Mouse (Mus musculus) lung, embryonic 16.5 days (tissue): ENCODE results near the gene Kbtbd4. TPM values are rescaled to one million over a fixed set of nuclear protein-coding genes. Genes with fewer than 3 reads are reported as not detected.
A peak's percentile ranks its signal among the peaks of the same experiment; 100 is the strongest.

Experiments used
- ATAC-seq: fragments of 200-750 bp; cut with Nextera tagmentation; 2 replicates; pipeline ENCODE4 v1.8.0; 2017; ENCODE audit warnings: low read depth, mild to moderate bottlenecking, moderate library complexity
- H3K27ac ChIP-seq: fragments of 300-500 bp; sonication (generic); 2 replicates; pipeline ENCODE4 v1.5.1; 2014; ENCODE audit warnings: mild to moderate bottlenecking, control low read depth, low read length
- H3K27me3 ChIP-seq: fragments of 300-500 bp; sonication (generic); 2 replicates; pipeline ENCODE4 v1.6.1; 2014; ENCODE audit warnings: low read depth, low read length, mixed read lengths; ENCODE audit not compliant: control insufficient read depth, insufficient read depth
- H3K36me3 ChIP-seq: fragments of 300-500 bp; sonication (generic); 2 replicates; pipeline ENCODE4 v1.6.1; 2014; ENCODE audit warnings: low read length; ENCODE audit not compliant: control insufficient read depth, insufficient read depth
- H3K4me1 ChIP-seq: fragments of 300-500 bp; sonication (generic); replicated peaks from 2 replicates; pipeline ENCODE4 v1.6.1; 2014; ENCODE audit warnings: low read length, mixed read lengths; ENCODE audit not compliant: control insufficient read depth, insufficient read depth
- H3K4me2 ChIP-seq: fragments of 300-500 bp; sonication (generic); 2 replicates; pipeline ENCODE4 v1.6.1; 2014; ENCODE audit warnings: low read depth, low read length, control low read depth
- H3K4me3 ChIP-seq: fragments of 300-500 bp; sonication (generic); 2 replicates; pipeline ENCODE4 v1.5.1; 2014; ENCODE audit warnings: mild to moderate bottlenecking, low read length, control low read depth
- H3K9ac ChIP-seq: fragments of 300-500 bp; sonication (generic); 2 replicates; pipeline ENCODE4 v1.6.1; 2014; ENCODE audit warnings: low read length, control low read depth
- H3K9me3 ChIP-seq: fragments of 300-500 bp; sonication (generic); 2 replicates; pipeline ENCODE4 v1.6.1; 2016; ENCODE audit warnings: low read length; ENCODE audit not compliant: control insufficient read depth
- WGBS: fragments of 180-500 bp; shearing (Covaris S2); extraction: QIAGEN DNeasy Blood & Tissue Kit; methylation state at CpG from one replicate; pipeline ENCODE4 v1.1.7; 2014; 5-methylcytosine and 5-hydroxymethylcytosine counted together
- polyA plus RNA-seq: library from polyadenylated mRNA; unstranded; fragments of >200 nt; fragmentation: Nextera tagmentation; extraction: Ambion mirVana; gene quantifications from 2 replicates; pipeline ENCODE4 v1.2.1, GENCODE M21; 2015

Gene Kbtbd4
- 36.5 and 37.0 TPM in 2 replicates for polyA plus RNA-seq

DNA sequence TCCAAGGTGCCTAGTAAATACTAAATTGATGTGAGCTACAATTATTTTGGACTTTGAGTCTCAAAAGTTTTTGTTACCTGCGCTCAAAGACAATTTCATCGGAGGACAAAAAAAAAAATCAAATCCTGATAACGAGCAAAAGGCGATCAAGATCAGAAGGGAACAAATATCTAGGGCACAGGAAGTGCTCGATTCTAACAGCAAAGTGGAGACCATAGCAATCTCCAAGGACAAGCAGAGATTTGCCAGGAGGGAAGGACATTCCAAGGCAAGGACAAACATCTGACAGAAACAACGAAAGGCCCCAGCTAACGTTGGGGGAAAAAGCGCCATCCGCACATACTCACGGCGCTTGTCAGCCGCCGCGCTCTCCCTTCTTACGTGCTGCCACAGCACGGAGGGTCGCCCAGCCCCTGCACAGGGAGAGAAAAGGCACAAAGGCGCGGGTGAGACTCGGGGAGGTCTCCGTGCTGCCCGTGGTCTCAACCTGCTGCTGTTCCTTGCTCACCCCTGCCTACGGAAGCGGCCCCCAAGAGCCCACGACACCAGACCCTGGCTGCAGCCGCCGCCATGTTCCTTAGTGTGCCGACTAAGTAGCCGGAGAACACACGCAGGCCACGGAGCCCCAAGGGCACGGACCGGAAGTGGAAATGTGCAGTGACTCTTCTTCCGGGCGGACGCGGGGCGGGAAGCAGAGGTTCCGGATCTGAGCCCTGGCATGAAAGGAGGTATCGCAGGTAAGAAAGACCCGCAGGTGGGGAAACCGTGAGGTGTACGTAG is at the start of gene Kbtbd4, which contains the start of gene Ndufs3:
TSS of gene Kbtbd4 (plus strand) at position 665 of the 780 bp plus-strand sequence.
TSS of gene Ndufs3 (minus strand) at position 752 of the 780 bp plus-strand sequence.
- Histone ChIP-seq H3K4me2 (peak within 1 kb of the TSS; percentile 72), H3K27me3 (no peaks in the 10 kb centered on the region), H3K4me3 (peak within 1 kb of the TSS; percentile 81), H3K9ac (peak within 1 kb of the TSS; percentile 93), H3K27ac (peak within 1 kb of the TSS; percentile 87), H3K4me1 (peaks cover 19% of the 10 kb centered on the region), H3K9me3 (no peaks in the 10 kb centered on the region), H3K36me3 (peaks cover 21% of the 10 kb centered on the region)
- under 1% methylated on average over 43 of the region's 43 CpGs for WGBS
- ATAC-seq = peak; percentile 94

DNA sequence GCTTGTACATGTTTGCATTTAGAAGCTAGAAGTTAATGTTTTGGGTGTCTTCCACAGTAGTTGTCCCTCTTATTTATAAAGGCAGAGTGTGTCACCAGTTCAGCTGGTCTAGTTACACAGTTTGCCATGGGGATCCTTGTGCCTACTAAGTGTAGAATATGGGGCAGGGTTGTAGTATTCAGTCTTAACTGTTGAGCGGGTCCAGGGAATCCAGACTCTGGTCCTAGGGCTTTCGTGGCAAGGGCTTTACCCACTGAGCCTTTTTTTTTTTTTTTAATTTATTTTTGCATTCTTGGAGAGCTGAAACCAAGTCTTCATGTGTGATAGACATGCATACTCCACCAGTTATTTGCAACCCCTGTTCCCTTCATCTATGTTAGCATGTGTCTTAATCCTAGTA is 43.1 kb upstream of the Kbtbd4 start:
- no peaks in the 10 kb centered on the region for H3K27me3 ChIP-seq
- H3K4me1 ChIP-seq = no peaks in the 10 kb centered on the region
- no peak overlapping the region for H3K4me2 ChIP-seq
- ATAC-seq = no peak
- no peaks in the 10 kb centered on the region for H3K9me3 ChIP-seq
- H3K36me3 ChIP-seq = peaks cover 47% of the 10 kb centered on the region
- H3K9ac ChIP-seq = no peak overlapping the region
- WGBS = 93% methylated on average over 2 of the region's 2 CpGs
- H3K4me3 ChIP-seq = no peak overlapping the region
- no peak overlapping the region for H3K27ac ChIP-seq

DNA sequence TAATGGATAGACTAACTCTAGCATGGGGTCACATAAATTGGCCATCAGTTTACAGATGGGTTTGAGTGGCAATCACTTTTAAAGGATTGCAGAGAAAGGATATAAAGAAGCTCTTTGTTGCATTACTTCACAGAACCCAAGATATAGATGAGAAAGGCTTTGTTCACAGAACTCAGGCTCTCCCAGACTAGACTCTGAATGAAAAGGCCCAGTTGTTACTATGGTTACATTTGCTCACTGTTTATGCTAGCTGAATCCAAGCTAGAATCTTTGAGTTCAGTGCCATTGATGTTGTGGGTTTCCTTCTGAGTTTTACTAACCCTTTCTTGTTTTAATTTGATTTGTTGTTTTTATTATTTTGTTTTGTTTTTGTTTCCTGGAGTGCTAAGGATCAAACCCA is 40.4 kb upstream of the Kbtbd4 start:
- ATAC-seq = no peak
- Histone ChIP-seq H3K27me3 (no peaks in the 10 kb centered on the region), H3K4me3 (no peak overlapping the region), H3K4me2 (no peak overlapping the region), H3K9me3 (no peaks in the 10 kb centered on the region), H3K27ac (no peak overlapping the region), H3K4me1 (no peaks in the 10 kb centered on the region), H3K36me3 (peaks cover 42% of the 10 kb centered on the region), H3K9ac (no peak overlapping the region)

DNA sequence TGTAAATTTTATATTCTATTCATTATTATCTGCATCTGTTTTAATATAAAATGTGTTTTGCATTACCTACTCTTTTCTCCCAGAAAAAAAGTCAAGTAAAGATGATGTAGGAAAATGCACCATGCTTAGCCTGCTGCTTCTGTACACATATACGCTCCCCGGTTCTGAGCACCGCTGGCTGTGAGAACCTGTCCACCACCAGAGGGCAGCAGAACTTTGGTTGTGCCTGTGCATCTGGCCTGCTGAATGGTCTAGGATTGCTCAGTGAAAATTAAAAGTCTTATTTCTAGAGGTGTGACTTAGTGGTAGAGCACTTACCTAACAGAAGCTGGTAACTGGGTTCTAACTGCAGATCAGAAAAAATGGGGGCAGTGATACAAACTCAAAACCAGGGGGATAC is 38.0 kb upstream of the Kbtbd4 start:
- no peak overlapping the region for H3K4me2 ChIP-seq
- H3K27me3 ChIP-seq = no peaks in the 10 kb centered on the region
- WGBS = 30% methylated on average over 3 of the region's 3 CpGs
- H3K36me3 ChIP-seq = peaks cover 30% of the 10 kb centered on the region
- no peak overlapping the region for H3K4me3 ChIP-seq
- no peak overlapping the region for H3K27ac ChIP-seq
- H3K4me1 ChIP-seq = peaks cover 6% of the 10 kb centered on the region; the same call in 1 of the 2 replicates
- ATAC-seq = peak; percentile 75
- no peaks in the 10 kb centered on the region for H3K9me3 ChIP-seq
- H3K9ac ChIP-seq = no peak overlapping the region

DNA sequence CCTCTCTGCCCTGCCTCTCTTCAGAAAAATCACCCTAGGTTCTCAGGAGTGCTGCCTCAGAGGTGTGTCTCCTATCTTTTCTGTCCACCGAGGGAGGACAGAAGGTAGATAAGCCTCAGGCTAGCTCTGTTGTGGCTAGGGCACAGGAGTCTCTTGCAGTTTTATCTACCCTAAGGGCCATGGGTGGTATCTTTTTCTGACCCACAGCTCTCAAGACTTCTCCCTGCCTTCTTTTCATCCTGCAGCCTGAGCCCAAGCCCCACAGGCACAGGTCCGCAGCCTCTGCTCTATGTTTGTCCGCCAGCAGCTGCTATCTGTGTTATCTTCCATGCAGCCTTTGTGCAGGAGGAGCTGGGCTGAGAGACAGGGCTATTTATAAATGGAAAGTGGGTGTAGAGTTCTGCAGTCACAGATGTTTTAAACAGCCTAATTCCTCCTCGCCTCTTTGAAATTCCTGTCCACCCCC is 34.4 kb upstream of the Kbtbd4 start:
- Histone ChIP-seq H3K36me3 (peaks cover 10% of the 10 kb centered on the region), H3K27me3 (no peaks in the 10 kb centered on the region), H3K4me1 (peaks cover 6% of the 10 kb centered on the region; the same call in 1 of the 2 replicates), H3K9me3 (no peaks in the 10 kb centered on the region), H3K4me2 (no peak overlapping the region), H3K4me3 (no peak overlapping the region), H3K9ac (peak overlapping the region; percentile 41), H3K27ac (peak overlapping the region; percentile 50)
- ATAC-seq = peak; percentile 83
- whole genome bisulfite sequencing = 11% methylated on average over 4 of the region's 4 CpGs

DNA sequence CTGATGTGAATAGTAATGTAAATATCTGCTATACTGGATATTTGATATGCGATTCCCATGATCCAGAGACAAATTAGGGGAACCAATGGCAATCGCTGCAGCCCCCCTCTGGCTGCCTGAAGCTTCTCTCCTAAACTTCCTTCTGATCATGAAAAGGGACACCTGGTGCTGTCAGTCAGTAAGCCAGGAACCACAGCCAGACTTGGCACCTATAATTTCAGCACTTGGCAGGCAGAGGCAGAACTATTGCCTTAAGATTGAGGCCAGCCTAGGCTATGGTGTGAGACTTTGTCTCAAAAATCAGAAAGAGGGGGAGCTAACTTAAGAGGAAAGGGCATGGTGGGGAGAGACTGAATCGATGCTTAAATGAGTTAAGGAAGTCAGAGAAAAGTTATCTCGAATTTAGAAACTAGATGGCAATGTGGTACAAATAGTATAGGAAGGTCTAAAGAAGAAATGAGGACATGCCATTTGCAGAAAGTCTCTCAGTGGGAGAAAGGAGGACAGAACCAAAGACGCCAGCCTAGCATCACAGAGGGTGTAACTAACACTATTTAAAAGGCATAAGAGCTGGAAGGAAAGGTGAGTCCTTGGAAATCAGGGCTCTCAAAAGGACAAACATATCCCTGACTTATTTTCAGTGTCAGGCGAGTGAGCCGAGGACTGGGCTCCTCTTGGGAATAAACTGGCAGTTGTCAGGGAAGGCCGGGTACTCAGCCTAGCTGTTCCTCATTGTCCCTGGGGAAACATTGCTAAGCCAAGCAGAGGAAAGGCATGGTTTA is 33.2 kb upstream of the Kbtbd4 start:
- H3K9me3 ChIP-seq = no peaks in the 10 kb centered on the region
- WGBS = 53% methylated on average over 8 of the region's 8 CpGs
- no peaks in the 10 kb centered on the region for H3K27me3 ChIP-seq
- no peaks in the 10 kb centered on the region for H3K36me3 ChIP-seq
- H3K27ac ChIP-seq = peak overlapping the region; percentile 54
- peak; percentile 81 for ATAC-seq
- H3K4me2 ChIP-seq = peak overlapping the region; percentile 1; the same call in 1 of the 2 replicates
- no peak overlapping the region for H3K9ac ChIP-seq
- no peak overlapping the region for H3K4me3 ChIP-seq
- H3K4me1 ChIP-seq = peaks cover 6% of the 10 kb centered on the region; the same call in 1 of the 2 replicates

DNA sequence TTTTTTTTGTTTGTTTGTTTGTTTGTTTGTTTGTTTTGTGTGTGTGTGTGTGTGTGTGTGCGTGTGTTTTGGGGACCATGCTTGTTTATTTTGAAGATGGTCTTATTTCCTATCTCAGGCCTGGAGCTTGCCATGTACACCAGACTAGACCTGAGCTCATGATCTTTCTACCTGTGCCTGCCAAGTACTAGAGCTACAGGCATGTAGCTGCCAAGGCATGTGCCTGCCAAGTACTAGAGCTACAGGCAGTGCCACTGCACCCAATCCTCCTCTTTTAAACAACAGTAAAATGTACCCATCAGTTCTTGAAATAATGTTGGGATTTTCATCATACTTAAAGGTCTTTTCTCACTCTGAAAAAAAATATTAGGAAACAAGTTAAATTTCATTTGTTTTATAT is 30.5 kb upstream of the Kbtbd4 start:
- Histone ChIP-seq H3K27ac (no peak overlapping the region), H3K9me3 (no peaks in the 10 kb centered on the region), H3K27me3 (no peaks in the 10 kb centered on the region), H3K4me2 (no peak overlapping the region), H3K36me3 (no peaks in the 10 kb centered on the region), H3K4me3 (no peak overlapping the region), H3K4me1 (peaks cover 6% of the 10 kb centered on the region; the same call in 1 of the 2 replicates), H3K9ac (no peak overlapping the region)
- WGBS = 71% methylated on average over 1 of the region's 1 CpGs
- ATAC-seq = no peak

DNA sequence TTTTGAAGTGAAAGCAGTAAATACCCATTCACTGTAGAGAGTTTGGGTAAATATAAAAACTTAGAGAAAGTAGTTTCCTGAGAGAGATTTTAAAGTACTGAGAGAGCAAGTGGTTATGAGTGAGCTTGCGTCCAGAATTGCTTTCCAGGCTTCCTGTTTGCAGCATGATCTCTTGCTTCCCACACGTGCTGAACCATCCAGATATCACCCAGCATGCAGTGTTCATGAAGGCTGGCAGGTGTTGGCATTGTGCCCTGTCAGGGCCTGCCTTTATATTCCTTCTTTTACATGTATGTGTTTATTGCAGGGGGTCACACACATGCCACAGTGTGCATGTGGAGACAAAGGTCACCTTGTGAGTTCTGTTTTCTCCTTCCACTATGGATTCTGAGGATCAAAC is 29.3 kb upstream of the Kbtbd4 start:
- Histone ChIP-seq H3K4me1 (peaks cover under 1% of the 10 kb centered on the region; the same call in 1 of the 2 replicates), H3K9ac (no peak overlapping the region), H3K4me2 (no peak overlapping the region), H3K27ac (no peak overlapping the region), H3K9me3 (no peaks in the 10 kb centered on the region), H3K27me3 (no peaks in the 10 kb centered on the region), H3K36me3 (no peaks in the 10 kb centered on the region), H3K4me3 (no peak overlapping the region)
- WGBS = 53% methylated on average over 2 of the region's 2 CpGs
- no peak for ATAC-seq
